Mouse (Mus musculus): ENCODE results near the gene Srarp.
A peak's percentile ranks its signal among the peaks of the same experiment; 100 is the strongest.

The Srarp gene

GRCm38 (mm10) chr4:141387093-141387784 is 48.7 kb downstream of the Srarp start:
- no peak for DNase-seq

DNA sequence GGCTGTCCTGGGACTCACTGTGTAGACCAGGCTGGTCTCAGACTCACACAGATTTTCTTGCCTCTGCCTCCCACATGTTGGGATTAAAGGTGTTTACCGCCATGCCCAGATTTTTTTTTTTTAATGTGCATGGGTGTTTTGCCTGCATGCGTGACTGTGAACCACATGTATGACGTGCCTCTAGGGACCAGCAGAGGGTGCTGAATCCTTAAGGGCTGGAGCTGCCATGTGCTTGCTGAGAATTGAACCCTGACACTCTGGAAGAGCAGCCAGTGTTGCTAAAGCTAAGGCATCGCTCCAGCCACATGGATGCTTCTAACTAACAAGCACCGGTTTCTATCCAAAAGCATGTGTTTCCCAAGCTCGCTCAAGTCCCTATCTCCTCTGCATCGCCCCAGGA is 49.8 kb downstream of the Srarp start:
- DNase-seq, result no peak

- DNase-seq, result peak; percentile 17
Observed at GRCm38 (mm10) chr4:141385275-141385674, 50.6 kb downstream of the Srarp start.

Measured in cerebellum, adult 11-12 months (tissue).